Mouse (Mus musculus) adrenal gland, postnatal 10 days (tissue): Measurements from ENCODE around the gene Unc13d. TPM values are rescaled to one million over a fixed set of nuclear protein-coding genes. Genes with fewer than 3 reads are reported as not detected.

Experiments
- DNase-seq: peaks from one replicate; pipeline ENCODE4 v3.0.0; 2021; ENCODE audit warnings: mixed read lengths
- total RNA-seq, 2 experiments: library from RNA; stranded (reverse); gene quantifications; 2 replicates each; pipeline ENCODE4 v1.2.3; 2021

Gene Unc13d
- total RNA-seq, 2 experiments from 2014 or later = 2.3 to 2.7 TPM

DNA sequence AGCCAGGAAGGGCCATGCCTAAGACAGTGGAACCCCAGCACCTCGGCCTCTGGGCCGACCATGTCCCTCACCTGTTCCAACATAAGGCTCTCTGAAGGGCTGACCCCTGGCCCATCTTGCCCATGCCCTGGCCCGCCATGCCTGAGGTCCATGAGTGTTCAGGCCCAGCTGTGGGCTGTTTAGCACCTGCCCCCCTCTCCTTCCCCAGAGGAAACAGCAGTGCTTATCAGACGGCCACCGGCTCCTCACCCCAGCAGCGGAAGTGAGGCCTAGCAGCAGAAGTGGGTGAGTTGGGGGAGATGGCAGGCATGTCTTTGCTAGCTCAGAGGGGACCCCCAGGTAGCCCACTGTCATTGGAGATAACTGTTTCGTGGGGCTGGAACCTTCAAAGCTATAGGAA lies 925 bp downstream of the Unc13d start:
- no peak for DNase-seq

DNA sequence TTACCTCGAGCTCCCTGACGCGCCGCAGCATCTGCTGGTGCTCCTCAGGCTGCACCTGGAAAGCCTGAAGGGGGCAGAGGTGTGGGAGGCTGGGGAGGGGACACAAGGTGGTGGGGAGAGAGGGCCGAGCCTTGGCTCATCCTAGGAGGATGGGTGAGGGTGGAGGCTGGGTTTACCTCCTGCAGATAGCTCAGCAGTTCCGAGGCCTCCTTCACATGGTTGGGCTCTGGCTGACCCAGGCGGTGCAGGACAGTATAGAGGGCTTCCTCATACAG lies 1.6 kb downstream of the Unc13d start:
- DNase-seq = no peak

DNA sequence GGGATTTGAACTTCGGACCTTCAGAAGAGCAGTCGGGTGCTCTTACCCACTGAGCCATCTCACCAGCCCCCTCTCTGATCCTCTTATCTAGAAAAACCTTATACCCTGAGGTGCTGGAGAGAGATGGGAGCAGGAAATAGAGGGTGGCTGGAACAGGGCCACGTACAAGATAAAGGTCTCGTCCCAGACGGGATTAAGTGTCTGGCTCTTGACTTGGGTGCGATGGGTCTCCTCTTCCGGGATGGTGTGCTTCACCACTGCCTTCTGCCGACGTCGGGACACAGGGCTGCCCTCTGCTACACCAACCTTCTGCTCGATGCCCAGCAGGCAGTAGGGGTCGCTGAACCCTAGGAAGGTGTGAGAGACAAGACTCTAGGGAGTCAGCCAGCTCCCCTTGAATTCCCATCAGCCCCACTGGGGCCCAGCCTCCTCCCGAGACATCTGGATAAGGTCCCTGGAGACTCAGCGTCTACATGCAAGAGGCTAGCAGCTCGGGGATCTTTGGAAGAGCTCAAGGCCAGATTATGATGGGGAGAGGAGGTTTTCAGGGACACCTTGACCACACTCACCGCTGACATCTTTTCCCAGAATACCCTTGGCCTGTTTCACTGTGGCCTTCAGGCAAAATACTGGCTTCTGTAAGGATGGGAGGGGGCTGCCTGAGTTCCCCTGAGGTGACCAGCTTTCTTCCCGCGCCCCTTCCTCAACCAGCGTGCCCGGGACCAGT lies 2.1 kb downstream of the Unc13d start:
- no peak for DNase-seq

DNA sequence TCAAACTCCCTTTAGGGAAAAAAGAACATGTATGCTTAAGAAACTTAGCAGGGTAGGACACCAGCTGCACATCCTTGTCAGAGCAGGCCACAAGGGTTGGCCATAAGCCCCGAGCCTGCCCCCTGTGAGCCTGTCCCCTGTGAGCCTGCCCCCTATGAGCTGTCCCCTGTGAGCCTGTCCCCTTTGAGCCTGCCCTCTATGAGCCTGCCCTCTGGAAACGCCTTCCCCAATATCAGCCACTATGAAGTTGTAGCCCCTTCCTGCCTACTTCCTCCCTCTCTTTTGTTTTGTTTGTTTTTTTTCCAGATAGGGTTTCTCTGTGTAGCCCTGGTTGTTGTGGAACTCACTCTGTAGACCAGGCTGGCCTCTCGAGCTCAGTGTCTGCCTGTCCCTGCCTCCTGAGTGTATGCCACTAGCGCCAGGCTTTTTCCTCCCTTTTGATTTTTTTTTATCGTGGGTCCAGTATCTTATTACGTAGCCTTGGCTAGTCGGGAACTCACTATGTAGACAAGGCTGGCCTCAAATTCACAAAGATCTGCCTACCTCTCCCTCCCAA lies 3.2 kb downstream of the Unc13d start:
- no peak for DNase-seq

DNA sequence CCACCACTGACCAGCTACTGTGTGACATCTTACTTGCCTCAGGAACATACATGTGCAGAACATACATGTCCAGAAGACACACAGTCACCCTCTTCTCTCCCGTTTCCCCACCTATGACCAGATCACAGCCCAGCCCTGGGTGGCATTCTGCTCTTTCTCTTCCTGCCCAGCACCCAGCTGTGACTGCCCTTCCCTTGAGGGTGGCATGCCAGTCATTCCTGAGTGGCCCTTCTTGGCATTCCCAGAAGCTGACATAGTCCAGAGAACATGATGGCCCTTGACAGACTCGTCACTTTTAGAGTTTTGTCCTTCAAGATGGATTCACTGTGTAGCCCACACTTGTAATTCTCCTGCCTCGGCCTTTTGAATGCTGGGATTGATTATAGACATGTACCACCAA lies 5.2 kb downstream of the Unc13d start:
- DNase-seq = no peak

DNA sequence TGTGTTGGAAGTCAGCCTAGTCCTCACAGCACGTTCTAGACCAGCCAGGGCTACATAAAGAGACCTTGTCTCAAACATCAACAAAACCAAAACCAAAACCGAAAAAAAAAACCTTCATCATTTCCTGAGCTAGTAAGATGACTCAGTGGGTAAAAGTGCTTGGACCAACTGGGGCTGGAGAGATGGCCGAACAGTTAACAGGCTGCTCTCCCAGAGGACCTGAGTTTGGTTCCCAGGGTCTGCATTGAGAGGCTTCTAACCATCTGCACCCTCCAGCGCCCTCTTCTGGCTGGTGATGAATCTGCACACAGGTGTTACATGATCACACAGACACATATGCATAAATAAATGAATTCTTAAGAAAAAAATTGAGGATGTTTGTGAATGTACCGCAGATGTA lies 6.3 kb downstream of the Unc13d start:
- DNase-seq = no peak

DNA sequence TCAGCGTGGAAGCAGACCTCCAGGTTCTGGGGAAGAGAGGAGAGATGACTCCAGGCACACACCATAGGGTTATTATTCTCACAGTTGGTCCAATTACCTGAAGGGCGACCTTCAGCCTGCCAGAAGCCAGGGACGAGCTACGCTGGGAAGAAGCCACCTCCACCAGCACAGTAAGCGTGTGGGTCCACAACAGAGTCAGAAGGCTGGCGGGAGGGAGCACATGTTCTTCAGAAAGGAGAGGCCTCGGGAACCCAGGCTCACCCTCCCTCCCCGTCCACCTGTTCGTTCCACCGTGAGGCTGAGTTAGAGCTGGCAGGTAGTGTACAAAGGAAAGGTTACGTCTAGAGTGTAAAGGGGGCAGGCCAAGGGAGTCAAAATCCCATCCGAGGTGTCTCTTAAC lies 12.4 kb downstream of the Unc13d start:
- DNase-seq = no peak

DNA sequence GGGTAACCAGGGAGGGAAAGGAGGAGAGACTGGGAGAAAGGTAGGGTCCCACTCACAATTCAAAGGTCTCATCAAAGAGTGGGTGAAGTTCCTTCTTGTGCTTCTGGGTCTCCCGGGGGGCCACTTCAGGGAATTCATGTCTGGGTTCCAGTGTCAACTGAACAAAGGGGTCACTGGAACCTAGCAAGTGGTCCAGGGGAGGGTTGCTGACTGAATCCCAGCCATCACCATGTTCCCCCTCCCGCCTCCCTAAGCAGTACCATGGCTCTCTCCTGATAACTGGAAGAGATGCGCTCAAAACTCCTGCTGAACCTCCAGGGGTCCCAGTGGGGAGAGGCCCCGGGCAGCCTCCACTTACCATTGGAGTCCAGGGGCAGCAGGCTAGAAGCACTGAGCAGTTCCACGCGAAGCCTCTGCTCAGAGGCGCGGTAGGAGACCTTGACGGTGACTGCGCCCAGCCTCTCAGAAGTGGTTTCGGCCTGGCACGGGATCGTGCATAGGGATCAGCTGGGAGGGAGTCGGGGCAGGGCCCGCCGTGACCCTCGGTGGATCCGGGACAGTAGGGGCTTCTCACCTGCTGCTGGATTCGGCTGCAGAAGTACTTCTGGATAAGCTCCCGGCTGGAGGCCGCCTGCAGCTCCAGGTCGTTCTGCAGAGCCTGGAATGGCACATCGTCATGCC lies 13.4 kb downstream of the Unc13d start:
- DNase-seq = no peak

DNA sequence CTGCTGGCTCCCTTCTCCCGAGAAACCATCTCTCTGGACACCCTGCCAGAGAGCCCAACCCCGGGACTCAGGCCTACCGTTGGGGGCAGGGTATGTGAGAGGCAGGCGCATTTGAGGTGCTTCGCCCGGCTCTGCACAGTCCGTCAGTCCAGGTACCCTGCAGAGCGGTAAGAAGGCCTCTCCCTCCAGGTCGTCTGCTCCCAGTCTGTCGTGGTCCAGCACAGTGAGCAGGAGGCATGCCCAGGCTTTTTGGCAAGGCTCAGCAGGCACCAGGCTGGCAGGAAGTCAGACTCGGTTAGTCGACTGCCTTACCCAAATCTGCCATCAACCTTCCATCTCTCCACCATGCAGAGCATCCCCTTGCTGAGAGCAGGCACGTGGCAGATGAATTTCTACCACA lies 14.2 kb downstream of the Unc13d start:
- no peak for DNase-seq

DNA sequence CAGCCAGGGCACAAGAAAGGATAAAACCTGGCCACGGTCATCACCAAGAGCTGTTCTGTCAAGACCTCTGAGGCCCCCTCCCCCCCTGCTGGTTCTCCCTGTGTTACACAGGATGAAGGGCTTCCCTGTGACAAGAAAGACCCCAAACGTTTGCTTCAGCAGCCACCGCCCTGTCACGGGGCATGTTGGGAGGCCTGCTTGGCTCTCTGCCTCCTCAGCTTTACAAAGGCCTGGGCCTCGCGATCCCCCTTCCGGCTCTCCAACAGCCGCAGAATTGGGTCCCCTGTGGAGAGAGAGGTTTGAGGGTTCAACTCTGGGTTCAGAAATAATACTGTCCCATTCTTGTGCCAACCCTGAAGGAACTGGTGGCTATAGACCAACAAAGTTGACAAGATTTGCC lies 15.2 kb downstream of the Unc13d start:
- DNase-seq = no peak

DNA sequence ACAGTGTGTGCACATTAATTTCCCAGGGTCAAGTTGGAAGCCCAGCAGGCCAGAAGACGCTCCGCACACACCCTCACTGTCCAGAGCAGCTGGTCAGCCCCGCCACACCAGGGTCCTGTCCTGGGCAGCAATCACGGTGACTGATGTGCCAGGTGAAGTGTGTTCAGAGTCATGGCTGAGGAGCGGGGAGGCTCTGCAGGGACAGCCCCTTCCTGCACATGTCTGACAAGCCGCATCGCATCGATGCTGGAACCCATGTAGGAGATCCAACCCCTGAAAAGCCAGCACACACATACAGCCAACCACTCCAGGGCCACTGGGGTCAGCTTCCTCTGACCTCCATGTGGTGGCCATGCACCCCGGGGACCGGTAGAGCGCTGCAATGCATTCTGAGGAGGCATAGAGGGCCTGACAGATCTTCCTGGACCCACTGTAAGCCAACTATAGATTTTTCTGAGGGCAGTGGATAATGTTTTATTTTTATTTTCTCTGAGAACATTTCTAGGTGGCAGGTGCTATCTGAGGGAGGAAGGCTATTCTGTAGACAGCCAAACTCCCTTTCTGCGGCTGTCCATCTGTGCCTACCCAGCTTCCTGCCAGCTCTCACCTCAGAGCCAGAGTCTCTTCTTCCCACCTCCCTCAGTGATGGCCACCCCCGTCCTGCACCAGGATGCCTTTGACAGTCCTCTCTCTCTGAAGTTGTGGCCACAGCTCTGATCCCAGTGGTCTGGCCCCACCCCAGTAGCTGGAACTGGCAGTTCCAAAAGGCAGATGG lies 15.9 kb downstream of the Unc13d start:
- DNase-seq = no peak

DNA sequence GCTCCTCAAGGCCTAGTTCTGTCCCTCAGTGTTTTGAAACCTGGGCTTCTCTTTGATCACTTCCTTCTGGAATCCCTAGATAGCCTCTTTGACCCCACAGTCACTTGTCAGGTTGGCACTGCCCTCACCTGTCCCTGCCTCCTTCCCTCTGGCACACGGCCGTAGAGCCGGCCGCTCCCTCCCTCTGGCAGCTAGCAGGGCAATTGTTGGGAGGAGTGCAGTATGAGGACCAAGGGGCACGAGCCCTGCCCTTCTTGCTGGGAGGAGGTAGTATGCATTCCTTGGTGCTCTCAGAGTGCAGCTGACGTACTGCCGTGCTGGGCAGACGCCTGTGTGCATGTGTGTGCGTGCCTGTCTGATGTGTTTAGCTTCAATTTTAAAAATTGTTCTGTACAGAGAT lies 17.2 kb downstream of the Unc13d start:
- DNase-seq = no peak

DNA sequence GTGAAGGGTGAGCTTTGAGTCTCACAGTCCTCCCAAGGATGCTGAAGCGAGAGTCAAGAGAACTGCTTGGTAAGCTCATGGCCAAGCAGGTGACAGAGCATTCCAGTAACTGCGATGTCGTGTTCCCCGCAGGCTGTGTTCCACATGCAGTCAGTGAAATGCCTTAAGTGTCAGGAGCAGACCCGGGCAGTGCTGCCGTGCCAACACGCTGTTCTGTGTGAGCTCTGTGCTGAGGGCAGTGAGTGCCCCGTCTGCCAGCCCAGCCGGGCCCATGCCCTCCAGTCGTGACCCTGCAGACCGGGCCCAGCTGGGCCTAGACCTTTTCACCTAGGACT lies 18.1 kb downstream of the Unc13d start:
- DNase-seq = no peak

DNA sequence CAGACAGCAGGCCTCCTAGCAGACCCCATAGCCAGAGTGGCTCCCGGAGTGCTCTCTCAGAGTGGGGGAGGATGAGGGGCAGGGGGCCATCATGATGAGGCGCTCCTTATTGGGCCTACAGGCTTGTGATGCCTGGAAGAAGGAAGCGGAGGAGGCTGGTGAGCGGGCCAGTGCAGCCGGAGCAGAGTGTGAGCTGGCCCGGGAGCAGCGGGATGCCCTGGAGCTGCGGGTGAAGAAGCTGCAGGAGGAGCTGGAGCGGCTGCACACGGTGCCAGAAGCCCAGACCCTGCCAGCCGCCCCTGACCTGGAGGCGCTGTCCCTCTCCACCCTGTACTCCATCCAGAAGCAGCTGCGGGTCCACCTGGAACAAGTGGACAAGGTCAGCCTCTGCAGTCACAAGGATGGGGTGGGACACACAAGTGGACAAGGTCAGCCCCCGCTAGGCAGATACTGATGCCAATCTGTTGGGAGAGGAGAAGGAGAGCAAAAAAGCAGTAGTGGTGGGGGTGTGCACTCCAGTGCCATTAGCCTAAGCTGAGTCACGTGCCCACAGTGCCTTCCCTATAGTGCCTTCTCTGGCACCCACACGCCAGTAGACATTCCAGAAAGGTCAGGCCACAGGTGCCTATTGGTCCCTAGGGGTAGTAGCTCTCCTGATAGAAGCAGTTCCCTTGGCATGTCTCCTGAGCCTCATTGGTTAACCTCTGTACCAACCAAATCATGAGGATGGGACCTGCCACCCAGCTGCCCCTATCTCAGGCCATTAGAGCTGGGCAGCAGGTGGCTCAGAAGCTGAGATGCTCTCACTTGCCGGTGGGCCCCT lies 18.7 kb downstream of the Unc13d start:
- DNase-seq = no peak

DNA sequence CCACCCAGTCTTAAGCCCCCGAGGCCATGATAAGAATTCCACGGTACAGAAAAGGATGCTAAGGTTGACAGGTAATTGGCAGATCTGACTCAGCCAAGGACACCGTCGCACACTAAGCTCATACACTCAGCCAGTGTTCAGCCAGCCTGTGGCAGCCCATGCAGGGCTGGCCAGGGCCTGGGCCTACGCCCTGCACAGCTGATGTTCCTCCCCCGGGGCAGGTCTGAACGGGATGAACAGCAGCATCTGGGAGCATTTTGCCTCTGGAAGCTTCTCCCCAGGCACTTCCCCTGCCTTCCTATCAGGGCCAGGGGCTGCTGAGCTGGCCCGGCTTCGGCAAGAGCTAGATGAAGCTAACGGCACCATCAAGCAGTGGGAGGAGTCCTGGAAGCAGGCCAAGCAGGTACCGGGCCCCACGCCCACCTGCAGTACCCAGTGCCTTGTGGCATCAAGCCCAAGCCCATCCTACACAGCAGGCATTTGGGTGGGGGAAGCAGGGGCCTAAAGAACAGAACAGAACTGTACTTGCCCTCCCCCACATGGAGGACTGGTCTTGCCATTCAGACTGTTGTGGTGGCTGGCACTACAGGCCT lies 19.6 kb downstream of the Unc13d start:
- DNase-seq = no peak

DNA sequence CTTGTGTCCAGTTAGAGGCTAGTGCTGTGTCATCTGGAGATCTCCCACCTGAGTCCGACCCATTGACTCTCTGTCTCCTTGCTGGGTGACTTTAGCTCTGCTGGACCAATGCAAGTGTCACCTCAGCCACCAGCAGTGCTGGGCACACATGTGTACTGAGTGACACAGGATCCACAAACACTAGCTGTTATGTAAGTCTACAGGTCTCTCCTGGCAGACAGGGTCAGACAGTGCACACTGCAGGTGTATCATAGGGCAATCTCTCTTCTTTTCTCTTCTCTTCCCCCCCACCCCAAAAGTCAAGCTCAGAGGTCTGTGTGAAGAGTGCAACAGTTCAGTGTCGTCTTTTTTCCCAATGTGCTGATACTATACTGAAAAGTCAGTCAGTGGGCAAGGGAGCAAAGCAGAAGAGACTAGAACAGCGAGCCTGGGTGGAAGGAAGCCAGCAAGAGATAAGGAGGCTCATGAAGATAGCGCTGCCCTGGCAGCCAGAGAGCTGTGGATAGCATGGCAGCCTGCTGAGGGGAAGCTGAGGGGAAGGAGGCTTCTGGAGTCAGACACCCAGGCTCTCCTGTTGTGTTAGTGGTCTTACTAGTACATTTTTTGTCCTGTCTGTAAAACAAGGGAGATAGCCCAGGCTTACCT lies 20.4 kb downstream of the Unc13d start:
- no peak for DNase-seq

DNA sequence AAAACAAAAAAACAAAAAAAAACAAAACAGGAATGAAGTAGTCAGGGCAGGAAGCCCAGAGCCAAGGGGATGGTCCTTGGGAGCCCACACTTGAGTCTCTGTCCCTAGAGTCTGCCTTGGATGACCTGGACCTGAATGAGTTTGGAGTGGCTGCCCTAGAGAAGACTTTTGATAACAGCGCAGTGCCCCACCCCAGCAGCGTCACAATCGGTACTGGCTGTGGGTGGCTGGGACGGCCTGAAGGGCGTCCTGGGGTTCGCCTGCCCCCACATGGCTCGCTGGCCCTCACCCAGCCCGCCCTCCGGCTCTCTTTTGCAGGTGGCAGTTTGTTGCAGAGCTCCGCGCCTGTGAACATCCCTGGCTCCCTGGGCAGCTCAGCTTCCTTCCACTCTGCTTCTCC lies 21.9 kb downstream of the Unc13d start:
- no peak for DNase-seq

DNA sequence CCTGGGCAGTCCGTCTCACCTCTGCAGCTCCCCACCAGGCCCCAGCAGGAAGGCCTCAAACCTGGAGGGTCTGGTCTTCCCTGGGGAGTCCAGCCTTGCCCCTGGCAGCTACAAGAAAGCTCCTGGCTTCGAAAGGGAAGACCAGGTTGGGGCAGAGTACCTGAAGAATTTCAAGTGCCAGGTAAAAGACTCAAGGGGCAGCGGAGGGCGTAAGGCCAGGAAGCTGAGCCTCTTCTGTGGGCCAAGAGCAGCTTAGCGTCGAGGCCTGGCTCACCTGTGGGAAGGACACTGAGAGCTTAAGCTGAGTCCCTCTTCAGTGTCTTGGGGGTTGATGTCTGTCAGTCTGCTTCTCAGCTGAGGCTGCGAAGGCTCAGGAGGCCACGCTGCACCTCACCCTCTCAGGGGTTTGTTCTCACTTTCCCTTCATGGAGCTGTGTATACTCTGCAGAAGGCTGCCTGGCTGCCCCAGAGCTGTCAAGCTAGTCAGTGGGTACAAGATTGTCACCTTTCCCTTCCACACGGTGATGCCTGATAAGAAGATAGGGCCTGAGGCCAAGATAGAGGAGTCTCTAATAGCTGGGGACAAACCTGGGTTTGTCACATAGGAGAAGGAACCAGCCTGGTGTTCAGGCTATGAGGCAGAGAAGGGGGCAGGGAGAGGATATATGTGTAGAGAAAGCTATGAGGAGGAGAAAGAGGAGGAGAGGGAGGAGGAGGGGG lies 24.1 kb downstream of the Unc13d start:
- DNase-seq = no peak

DNA sequence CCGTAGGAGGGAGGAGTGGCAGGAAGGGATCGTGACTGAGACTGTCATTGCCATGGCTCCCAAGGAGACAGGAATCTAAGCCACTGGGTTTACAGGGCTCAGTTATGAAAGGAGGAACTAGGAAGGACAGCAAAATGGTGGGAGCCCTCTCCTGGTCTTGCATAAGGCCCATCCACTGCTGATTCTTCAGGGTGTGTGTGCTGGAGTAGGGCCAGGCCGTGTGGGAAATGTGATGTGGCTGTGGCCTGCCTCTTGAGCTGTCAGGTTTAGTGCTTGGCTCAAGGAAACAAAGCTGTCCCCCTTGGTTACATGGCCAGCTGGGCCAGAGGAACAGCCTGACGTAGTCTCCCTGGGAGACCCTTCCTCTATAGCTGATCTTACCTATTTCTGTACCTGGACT lies 27.6 kb downstream of the Unc13d start:
- no peak for DNase-seq

DNA sequence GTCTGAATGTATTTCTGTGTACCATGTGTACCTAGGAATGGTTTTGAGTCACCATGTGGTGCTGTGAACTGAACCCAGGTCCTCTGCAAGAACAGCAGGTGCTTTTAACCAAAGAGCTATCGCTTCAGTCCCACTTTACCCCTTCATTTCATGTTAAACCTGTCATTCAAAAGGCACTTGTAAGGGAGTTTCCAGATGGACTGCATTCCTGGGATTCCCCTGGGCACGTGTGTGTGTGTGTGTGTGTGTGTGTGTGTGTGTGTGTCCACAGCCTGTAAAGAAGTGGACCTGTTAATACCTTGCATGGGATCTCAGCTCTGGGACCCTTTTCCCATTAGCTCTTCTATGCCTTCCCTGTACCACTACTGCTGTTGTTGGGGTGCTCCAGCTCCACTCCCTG lies 28.2 kb downstream of the Unc13d start:
- no peak for DNase-seq

DNA sequence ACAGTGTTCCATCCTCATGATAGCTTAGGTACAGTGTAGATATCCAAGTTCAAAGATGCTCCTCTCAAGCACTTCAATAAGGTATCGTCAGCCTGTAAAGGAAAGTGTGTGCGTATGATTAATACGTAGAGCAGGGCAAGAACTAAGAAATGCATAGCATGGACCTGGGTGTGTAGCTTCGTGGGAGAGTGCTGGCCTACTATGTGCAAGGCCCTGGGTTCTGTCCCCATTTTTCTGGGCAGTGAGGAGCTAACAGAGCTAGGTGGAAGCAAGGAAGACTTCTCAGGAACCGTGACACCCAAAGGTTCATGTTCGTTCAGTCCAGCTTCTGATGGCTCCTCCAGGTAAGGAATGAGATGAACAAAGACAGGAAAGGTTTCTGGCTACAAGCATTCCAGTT lies 32.6 kb downstream of the Unc13d start:
- no peak for DNase-seq
